Mouse (Mus musculus) layer of hippocampus, adult 2 months (tissue): ENCODE data around the gene Ccser1. TPM values are rescaled to one million over a fixed set of nuclear protein-coding genes. Genes with fewer than 3 reads are reported as not detected.

Experiments used
- DNase-seq, 2 experiments: peaks; one replicate each; pipeline ENCODE4 v3.0.0; 2022; ENCODE audit warnings: low spot score in 2 of 2
- H3K27ac ChIP-seq: fragments of 200-600 bp; 2 replicates; pipeline ENCODE4 v1.8.1; 2022
- H3K4me3 ChIP-seq: fragments of 200-600 bp; 2 replicates; pipeline ENCODE4 v1.8.1; 2022; ENCODE audit warnings: mild to moderate bottlenecking
- CTCF ChIP-seq: fragments of 200-600 bp; conservative IDR thresholded peaks from 2 replicates; pipeline ENCODE4 v1.8.1; 2022; ENCODE audit warnings: antibody characterized with exemption, mild to moderate bottlenecking, moderate library complexity
- total RNA-seq, 2 experiments: library from RNA; stranded (reverse); gene quantifications; 2 replicates each; pipeline ENCODE4 v1.2.3; 2021

Ccser1 gene
- total RNA-seq, 2 experiments from 2014 or later, result 36.9 to 45.1 TPM

DNA sequence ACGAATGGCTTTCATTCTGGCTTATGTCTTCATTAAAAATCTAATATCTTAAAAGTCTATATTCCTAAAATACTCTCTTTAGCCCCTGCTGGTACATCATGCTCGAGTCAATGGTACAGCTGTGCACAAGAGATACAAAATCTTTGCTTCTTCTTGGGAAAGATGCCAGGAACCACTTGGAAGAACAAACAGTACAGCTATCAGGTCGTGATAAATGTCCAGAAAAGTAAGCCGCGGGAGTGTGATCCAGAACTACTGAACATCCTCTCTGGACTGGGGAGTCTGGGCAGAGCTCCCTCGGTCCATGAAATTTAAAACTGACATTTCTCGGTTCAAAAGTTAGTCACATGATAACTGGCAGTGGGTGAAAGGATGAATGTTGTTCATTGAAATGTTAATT lies 99.4 kb downstream of the Ccser1 start:
- no peak for DNase-seq
- Histone ChIP-seq H3K4me3 (no peak overlapping the region), H3K27ac (no peak overlapping the region)
- no peak for TF ChIP-seq CTCF

DNA sequence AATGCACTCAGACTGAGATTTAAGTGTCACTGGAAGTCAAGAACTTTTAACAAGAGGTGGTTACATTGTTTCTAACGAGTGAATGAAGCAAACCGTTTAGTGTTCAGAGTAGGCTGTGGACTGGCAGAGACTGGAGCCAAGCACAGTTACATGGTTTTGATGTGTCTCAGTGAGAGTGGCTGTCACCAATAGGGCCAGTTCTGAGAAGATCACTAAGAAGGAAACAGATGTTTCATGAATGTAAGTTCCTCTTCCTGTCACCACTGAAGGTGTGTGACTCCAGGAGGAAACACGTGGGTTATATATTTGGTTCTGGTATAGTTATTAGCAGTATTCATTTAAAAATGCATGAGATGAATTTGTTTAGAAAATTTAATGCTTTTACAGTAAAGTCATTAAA lies 112.8 kb downstream of the Ccser1 start:
- Histone ChIP-seq H3K27ac (no peak overlapping the region), H3K4me3 (no peak overlapping the region)
- no peak for TF ChIP-seq CTCF
- DNase-seq, result no peak

DNA sequence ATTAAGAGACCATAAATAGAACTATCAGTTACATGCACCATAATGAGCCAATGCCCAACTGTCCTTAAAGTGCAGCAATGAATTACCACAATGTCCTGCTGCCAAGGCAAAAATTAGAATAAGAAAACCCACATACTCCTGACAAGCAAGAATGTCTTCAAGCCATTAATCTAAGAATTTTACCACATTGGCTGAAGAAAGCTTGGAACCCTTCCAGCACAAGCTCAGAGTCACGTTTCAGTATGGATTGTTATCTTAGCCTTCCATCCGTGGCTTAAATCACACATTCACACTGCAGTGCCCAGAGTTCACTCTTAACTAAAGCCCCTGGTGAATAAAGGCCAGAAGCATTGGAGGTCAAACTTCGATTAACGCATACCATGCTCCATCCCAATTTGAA lies 115.4 kb downstream of the Ccser1 start:
- TF ChIP-seq CTCF, result no peak
- DNase-seq, result no peak
- Histone ChIP-seq H3K4me3 (no peak overlapping the region), H3K27ac (peak overlapping the region; percentile 20; the same call in 1 of the 2 replicates)

DNA sequence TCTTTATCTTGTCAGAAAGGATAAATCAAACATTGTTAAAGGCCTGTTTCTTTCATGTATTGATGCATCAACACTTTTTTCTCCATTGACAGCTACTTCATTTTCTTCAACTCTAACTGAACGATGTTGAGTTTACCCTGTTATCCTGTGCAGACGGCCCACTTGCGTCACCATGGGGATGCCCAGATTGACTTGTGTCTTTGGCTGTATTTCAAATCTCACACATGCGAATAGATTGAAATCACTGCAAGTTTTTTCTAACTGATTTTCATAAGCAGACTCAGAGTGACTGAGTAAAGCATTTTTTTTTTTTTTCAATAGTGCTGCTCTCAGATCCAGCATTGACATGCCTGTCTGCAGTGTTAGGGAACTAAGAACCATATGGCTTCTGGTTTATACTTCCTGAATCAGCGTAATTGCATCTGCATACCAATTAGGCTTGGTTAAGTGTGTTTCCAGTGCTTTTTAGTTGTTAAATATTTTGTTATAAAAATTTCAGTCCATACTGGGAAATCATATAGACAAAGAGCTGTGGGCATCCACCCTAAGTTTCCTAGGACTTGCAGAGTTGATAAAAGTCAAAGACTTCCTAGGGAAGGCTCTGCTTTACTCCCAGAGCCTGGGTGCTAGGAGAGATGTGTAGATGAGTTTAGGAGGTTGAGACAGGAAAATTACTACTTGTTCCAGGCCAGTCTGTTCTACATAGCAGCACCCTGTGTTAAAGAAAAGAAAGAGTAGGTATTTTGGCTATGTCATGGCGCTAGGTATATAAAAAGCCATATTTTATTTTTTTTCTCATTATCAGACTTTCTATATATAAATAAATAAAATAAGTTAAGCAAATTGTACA lies 116.3 kb downstream of the Ccser1 start:
- no peak for TF ChIP-seq CTCF
- DNase-seq, result peak; percentile 71 to 84

DNA sequence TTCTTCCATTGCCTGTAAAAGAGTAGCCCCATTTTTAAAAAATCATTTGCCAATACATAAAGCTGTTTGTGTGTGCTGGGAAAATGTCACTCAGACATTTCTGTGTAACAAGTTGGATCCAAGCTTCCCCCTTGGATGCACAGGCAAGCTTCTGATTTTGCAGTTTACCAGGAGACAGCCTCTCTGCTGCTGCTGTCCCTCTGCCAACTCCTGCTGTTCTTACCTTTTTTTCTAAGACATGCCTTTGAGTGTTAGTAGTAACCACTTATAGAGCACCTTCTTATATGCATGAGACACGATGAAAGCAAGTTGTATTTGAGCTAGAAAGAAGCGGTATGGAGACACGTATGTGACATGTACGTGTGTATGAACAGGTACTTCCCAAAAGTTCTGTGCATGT lies 120.3 kb downstream of the Ccser1 start:
- no peak overlapping the region for H3K27ac ChIP-seq
- no peak overlapping the region for H3K4me3 ChIP-seq
- DNase-seq, result no peak
- TF ChIP-seq CTCF, result no peak

More for the DNA sequence above, 116.3 kb downstream of the Ccser1 start:
- Histone ChIP-seq H3K4me3 (no peak overlapping the region), H3K27ac (peak overlapping the region; percentile 20; the same call in 1 of the 2 replicates)

DNA sequence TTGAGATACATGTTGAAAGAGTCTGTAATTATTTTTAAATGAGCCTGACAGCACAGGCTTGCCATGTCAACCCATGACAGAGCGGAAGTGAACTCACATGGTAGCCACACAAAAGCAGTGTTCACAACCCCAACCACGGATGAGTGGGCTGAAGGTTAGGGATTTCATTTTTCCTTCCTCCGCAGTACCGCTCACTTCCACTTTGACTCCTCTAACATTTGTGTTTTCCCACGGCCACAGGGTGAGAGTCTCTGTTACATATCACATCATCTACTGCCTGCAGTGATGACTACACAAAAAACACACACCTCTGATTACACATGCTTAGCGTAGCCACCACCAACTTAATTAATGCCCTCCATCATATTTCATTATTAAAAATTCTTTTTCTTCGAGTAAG lies 120.9 kb downstream of the Ccser1 start:
- no peak overlapping the region for H3K4me3 ChIP-seq
- no peak for TF ChIP-seq CTCF
- no peak overlapping the region for H3K27ac ChIP-seq
- no peak for DNase-seq

DNA sequence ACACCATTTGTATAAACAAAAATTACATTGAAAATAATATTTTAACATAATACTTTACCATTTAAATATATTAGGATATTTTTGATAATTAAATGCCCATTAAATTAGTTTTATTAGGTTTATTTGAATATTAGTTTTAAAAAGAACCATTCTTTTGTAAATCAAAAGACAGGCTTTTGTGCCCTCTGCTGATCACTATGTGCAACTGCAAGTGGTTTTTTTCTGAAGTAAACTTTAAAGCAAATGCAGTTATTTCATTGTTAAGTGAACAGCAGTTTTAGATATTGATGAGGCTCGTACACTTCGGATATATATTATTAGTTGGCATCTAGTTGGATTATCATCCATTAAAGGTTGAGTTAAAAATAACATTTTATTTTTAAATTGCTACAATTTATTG lies 121.5 kb downstream of the Ccser1 start:
- peak; percentile 99 for TF ChIP-seq CTCF
- no peak for DNase-seq
- Histone ChIP-seq H3K4me3 (no peak overlapping the region), H3K27ac (no peak overlapping the region)

DNA sequence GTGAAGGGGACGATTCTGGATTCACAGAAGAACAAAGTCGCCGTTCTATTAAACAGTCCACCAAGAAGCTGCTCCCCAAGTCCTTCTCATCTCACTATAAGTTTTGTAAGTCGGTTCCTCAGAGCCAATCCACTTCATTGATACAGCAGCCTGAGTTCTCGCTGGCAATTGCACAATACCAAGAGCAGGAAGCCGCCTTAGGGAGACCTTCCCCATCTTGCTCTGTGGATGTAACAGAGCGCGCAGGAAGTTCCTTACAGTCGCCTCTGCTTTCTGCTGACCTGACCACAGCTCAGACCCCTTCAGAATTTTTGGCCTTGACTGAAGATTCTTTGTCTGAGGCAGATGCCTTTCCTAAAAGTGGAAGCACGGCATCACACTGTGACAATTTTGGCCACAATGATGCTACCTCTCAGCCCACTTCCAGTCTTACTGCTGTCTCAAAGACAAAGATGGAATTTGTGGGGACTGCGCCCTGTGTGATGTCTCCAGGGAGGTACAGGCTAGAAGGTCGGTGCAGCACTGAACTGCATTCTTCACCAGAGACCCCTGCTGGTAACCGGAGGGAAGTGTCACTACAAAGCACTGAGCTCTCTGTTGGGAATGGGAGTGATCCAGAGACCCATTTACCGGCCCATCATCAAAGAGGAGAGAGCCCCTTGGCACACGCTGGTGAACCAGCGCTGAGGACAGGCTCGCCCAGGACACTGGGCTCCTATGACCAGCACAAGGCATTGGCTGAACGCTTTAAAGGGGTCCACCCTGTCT lies 131.4 kb downstream of the Ccser1 start:
- H3K27ac ChIP-seq, result no peak overlapping the region
- no peak overlapping the region for H3K4me3 ChIP-seq
- DNase-seq, result no peak
- peak; percentile 51 for TF ChIP-seq CTCF

DNA sequence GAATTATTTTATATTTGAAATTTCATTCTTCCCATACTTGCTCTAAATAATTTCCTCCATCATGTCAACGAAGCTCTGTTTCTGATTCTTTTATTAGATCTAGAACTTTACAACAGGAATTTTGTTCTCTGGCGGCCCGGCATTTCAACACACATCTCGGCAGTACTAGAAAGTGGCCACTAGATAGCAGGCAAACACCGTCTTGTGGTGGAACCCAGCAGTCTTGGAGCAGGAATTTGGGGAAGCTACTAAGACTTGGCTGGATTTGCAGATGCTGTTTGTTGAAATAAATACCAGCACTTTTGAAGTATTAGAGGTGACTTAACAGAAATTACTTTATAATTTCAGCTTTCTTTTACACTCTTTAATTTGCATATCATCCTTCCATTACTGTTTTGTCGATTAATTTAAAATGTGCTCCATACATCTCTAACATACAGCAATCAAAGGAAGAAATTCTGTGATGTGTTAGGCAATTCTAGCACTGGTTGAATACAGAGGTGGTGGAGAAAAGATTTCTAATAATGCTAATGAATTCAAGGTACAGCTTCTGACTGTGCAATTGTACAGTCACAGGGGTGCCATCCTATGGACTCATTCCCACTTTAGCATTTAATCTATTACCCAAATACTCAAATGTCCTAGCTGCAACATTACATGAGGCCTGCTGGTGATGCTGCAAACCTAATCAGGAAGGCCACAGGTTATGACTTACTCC lies 135.9 kb downstream of the Ccser1 start:
- Histone ChIP-seq H3K4me3 (no peak overlapping the region), H3K27ac (no peak overlapping the region)
- peak; percentile 59 to 66 for DNase-seq
- TF ChIP-seq CTCF, result peak; percentile 92

DNA sequence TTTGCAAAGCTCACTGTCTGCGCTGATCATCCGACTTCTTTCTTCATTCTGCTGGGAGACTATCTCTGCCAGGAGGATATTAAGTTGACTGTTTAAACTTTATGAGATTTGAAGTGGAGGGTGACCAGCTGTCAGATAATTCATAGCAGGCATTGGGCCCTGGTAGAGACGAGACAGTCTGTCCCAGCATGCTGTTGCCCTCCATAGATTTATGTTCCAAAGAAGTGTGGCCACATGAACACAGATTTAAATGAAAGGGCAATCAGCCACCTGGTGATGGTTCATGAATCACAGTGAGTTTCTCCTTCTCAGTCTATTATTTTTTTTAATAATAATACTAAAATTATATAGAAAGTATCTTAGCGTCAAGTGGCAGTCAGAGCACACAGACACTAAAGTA lies 140.7 kb downstream of the Ccser1 start:
- no peak for TF ChIP-seq CTCF
- no peak for DNase-seq
- H3K4me3 ChIP-seq, result no peak overlapping the region
- H3K27ac ChIP-seq, result no peak overlapping the region

DNA sequence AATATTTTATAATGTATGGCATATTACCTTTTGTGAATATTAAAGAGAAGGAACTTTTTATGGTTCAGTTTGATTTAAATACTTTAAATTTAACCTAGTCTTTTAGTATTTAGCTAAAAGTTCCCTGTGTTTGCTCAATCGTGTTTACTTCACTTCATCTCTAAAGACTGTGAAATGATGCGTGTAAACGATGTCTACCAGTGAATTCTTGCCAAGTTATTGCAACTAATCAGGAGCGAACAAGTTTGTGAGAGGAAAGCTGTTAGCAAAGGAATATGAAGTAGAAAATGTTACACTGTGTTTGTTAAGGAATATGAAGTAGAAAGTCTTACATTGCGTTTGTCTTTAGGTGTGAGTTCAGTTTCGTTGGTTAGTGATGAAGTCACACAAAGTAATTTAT lies 142.2 kb downstream of the Ccser1 start:
- DNase-seq, result no peak
- TF ChIP-seq CTCF, result no peak
- no peak overlapping the region for H3K27ac ChIP-seq
- no peak overlapping the region for H3K4me3 ChIP-seq

DNA sequence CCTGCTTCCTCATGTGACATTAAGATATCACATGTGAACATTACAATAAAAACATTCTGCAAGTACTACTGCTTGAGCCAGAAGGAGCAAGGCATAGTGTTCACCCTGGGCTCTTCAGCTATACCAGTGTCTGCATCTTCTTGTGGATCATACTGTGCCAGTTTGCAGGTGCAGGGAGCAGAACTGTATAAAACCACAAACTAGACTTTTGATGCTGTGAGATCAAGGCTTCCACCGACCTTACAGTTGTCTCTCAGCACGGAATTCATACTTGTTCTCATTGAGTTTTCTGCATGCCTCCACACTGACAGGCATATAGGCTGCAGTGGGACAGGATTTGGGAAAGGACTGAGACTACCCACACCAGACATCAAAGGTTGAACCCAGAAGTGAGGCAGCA lies 146.0 kb downstream of the Ccser1 start:
- no peak overlapping the region for H3K4me3 ChIP-seq
- no peak overlapping the region for H3K27ac ChIP-seq
- no peak for DNase-seq
- TF ChIP-seq CTCF, result no peak

DNA sequence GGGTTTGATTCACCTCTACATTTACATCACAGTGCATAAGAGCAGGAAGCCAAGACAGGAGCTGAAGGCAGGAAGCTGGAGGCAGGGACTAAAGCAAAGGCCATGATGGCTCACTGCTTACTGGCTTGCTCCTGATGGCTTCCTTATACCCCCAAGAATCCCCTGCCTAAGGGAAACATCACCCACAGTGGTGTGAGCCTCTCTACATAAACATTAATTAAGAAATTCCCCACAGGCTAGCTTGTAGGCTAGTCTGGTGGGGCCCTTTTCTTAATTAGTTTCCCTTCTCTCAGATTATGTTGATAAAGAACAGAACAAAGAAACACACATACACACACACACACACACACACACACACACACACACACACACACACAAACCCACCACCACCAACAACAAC lies 148.9 kb downstream of the Ccser1 start:
- Histone ChIP-seq H3K27ac (no peak overlapping the region), H3K4me3 (no peak overlapping the region)
- TF ChIP-seq CTCF, result no peak
- DNase-seq, result no peak
